Mouse (Mus musculus) adrenal gland, postnatal 25 days (tissue): ENCODE results near the gene Cox8a. TPM values are rescaled to one million over a fixed set of nuclear protein-coding genes. Genes with fewer than 3 reads are reported as not detected.

Experiments
- DNase-seq: peaks from one replicate; pipeline ENCODE4 v3.0.0; 2021; ENCODE audit warnings: mixed read lengths
- total RNA-seq: library from RNA; stranded (reverse); gene quantifications from 2 replicates; pipeline ENCODE4 v1.2.3, GENCODE M21; 2021

The Cox8a gene
- total RNA-seq, 1 experiment from 2014 or later, result 781 TPM

- DNase-seq, result no peak
Observed at GRCm38 (mm10) chr19:7223488-7223887, 6.1 kb upstream of the Cox8a start.

- no peak for DNase-seq
Observed at GRCm38 (mm10) chr19:7222196-7222595, 4.8 kb upstream of the Cox8a start.

- no peak for DNase-seq
Observed at GRCm38 (mm10) chr19:7218753-7219152, 1.3 kb upstream of the Cox8a start.

- no peak for DNase-seq
Observed at GRCm38 (mm10) chr19:7217926-7218267, 481 bp upstream of the Cox8a start.

- no peak for DNase-seq
Observed at GRCm38 (mm10) chr19:7214484-7214883, 2.9 kb downstream of the Cox8a start.

- DNase-seq, result no peak
Observed at GRCm38 (mm10) chr19:7213010-7213409, 4.4 kb downstream of the Cox8a start.

GRCm38 (mm10) chr19:7212216-7212615 is 5.2 kb downstream of the Cox8a start:
- DNase-seq, result no peak

- no peak for DNase-seq
Observed at GRCm38 (mm10) chr19:7209907-7210646, 7.3 kb downstream of the Cox8a start.

- DNase-seq, result peak; percentile 93
Observed at GRCm38 (mm10) chr19:7205753-7206736, 11.4 kb downstream of the Cox8a start, which contains the start of gene Otub1. Gene Otub1 (minus strand): TSS chr19:7206316.

- no peak for DNase-seq
Observed at GRCm38 (mm10) chr19:7205326-7205725, 12.1 kb downstream of the Cox8a start.

GRCm38 (mm10) chr19:7204898-7205297 is 12.5 kb downstream of the Cox8a start:
- no peak for DNase-seq

- no peak for DNase-seq
Observed at GRCm38 (mm10) chr19:7200427-7200826, 17.0 kb downstream of the Cox8a start.

- no peak for DNase-seq
Observed at GRCm38 (mm10) chr19:7199089-7199488, 18.3 kb downstream of the Cox8a start.

- no peak for DNase-seq
Observed at GRCm38 (mm10) chr19:7197445-7197844, 20.0 kb downstream of the Cox8a start.

GRCm38 (mm10) chr19:7196741-7197270 is 20.6 kb downstream of the Cox8a start:
- peak; percentile 55 for DNase-seq

- DNase-seq, result peak; percentile 78
Observed at GRCm38 (mm10) chr19:7195900-7196728, 21.3 kb downstream of the Cox8a start.

- no peak for DNase-seq
Observed at GRCm38 (mm10) chr19:7192561-7192967, 24.9 kb downstream of the Cox8a start.

GRCm38 (mm10) chr19:7191639-7192038 is 25.8 kb downstream of the Cox8a start:
- DNase-seq, result no peak

GRCm38 (mm10) chr19:7190986-7191385 is 26.4 kb downstream of the Cox8a start:
- DNase-seq, result no peak

- no peak for DNase-seq
Observed at GRCm38 (mm10) chr19:7189026-7189425, 28.4 kb downstream of the Cox8a start.

GRCm38 (mm10) chr19:7187157-7187556 is 30.3 kb downstream of the Cox8a start:
- DNase-seq, result no peak

GRCm38 (mm10) chr19:7185715-7186291 is 31.6 kb downstream of the Cox8a start:
- DNase-seq, result no peak
